ENCODE assay signal across 9 mouse cellular contexts in genomic region chr1:32172506-32173239, GRCm38 (mm10). TPM values are rescaled to one million over a fixed set of nuclear protein-coding genes. Genes with fewer than 3 reads are reported as not detected.
DNase-seq lines count a peak whose midpoint lies in the region; TF ChIP-seq lines count a peak whose summit lies in the region.
"Had no signal": no experiment of that assay in that cellular context is flagged by ENCODE, and none has a peak within 500 bp of the region (broad histone marks: within the 10 kb centered on the region; RNA-seq: fewer than 3 reads in every experiment).

Khdrbs2 (plus strand) TSS chr1:32172714.

- under 1% methylated on average over 53 of the region's 53 CpGs for WGBS in midbrain, embryonic 10.5 days
- WGBS in small intestine, adult 2 months = 3% methylated on average over 53 of the region's 53 CpGs

- H3K27ac ChIP-seq in midbrain, embryonic 10.5 days (replicated peaks) = peak within 1 kb of the TSS; percentile 80
- no peak within 1 kb of the TSS for H3K27ac ChIP-seq in small intestine, adult 2 months (ENCODE audit: insufficient read depth, low read depth, low read length)

- no peak for TF ChIP-seq POLR2A in small intestine, adult 2 months (IDR thresholded peaks at IDR 0.05; ENCODE audit: low read depth, low read length)

- intact Hi-C loops in left cerebral cortex, postnatal 14 days (cut with DNase I) = loop anchor here (5.0 to 10.0 kb wide), 3 partner anchors 380 to 1472 kb away; no protein-coding TSS in a partner anchor

- H3K36me3 ChIP-seq in midbrain, embryonic 10.5 days = no peaks in the 10 kb centered on the region
- no peaks in the 10 kb centered on the region for H3K36me3 ChIP-seq in small intestine, adult 2 months (ENCODE audit: control insufficient read depth, insufficient read depth, low read length)

- H3K4me3 ChIP-seq in midbrain, embryonic 10.5 days = peak within 1 kb of the TSS; percentile 71
- H3K4me3 ChIP-seq in small intestine, adult 2 months (ENCODE audit: low read depth, low read length) = peak within 1 kb of the TSS; percentile 44

- H3K4me1 ChIP-seq in midbrain, embryonic 10.5 days = peaks cover 9% of the 10 kb centered on the region
- 0 out of 2 replicates have a peak, but pooled peaks cover 5% of the 10 kb centered on the region for H3K4me1 ChIP-seq in small intestine, adult 2 months (ENCODE audit: control insufficient read depth, insufficient read depth, insufficient read length, low read length)

- TF ChIP-seq CTCF in small intestine, adult 2 months (IDR thresholded peaks at IDR 0.05; ENCODE audit: extremely low read depth, insufficient read length, insufficient replicate concordance, low read depth, low read length) = no peak

- H3K9me3 ChIP-seq in midbrain, embryonic 10.5 days (replicated peaks) = no peaks in the 10 kb centered on the region

- H3K27me3 ChIP-seq in midbrain, embryonic 10.5 days (ENCODE audit: low read depth, poor library complexity, severe bottlenecking) = peaks cover 23% of the 10 kb centered on the region
- no peaks in the 10 kb centered on the region for H3K27me3 ChIP-seq in small intestine, adult 2 months (ENCODE audit: control insufficient read depth, insufficient read depth, low read length)

- DNase-seq in brain, adult 2 months (ENCODE audit: low read depth, low spot score) = peak; percentile 96
- peak; percentile 78 for DNase-seq in embryo, embryonic 11.5 days (ENCODE audit: low read depth, low spot score)
- DNase-seq in heart, adult 18-20 months = peak; percentile 39 to 46
- DNase-seq in kidney, adult 11 months = peak; percentile 64
- DNase-seq in left cerebral cortex, postnatal 14 days (ENCODE audit: low spot score in 2 of 2) = peak; percentile 89 to 92
- peak; percentile 93 for DNase-seq in midbrain, embryonic 10.5 days (ENCODE audit: low spot score)
- DNase-seq in thymus, postnatal 0 days (ENCODE audit: low spot score) = no peak

RNA-seq across cellular contexts. Expression of gene Khdrbs2, which starts in this region (rescaled TPM):
- total RNA-seq in heart, adult 18-20 months (2021) = not detected
- 10 to 100 TPM; 11.3 to 13.1 TPM for total RNA-seq in left cerebral cortex, postnatal 14 days (2021)
- 4.8 and 6.8 TPM in 2 replicates for polyA plus RNA-seq in midbrain, embryonic 10.5 days (2016; fragmentation: Nextera tagmentation; extraction: Ambion mirVana)
- not detected in 2 replicates for polyA plus RNA-seq in small intestine, adult 2 months (2012; rRNA removed)
- polyA plus RNA-seq in thymus, postnatal 0 days (2015; fragmentation: Nextera tagmentation; extraction: Ambion mirVana) = 0.26 and 0.31 TPM in 2 replicates
- polyA plus RNA-seq: gonadal fat pad, adult 2 months had no signal

Comparison
In these comparisons a context has a peak if more than half of its experiments do, and no peak if none do; other contexts are left out.
1. RNA of gene Khdrbs2 (total RNA-seq): 11.3 to 13.1 TPM in left cerebral cortex, postnatal 14 days; not detected in heart, adult 18-20 months; every median in the first group is over 10 times any median in the second.
2. Peak in DNase-seq in heart, adult 18-20 months; RNA of the gene not detected or under 1 TPM.